Mouse (Mus musculus) brain, embryonic 14.5 days (tissue): ENCODE measurements around the gene Prom1.

Experiments
- CTCF ChIP-seq: fragments of 200-500 bp; IDR thresholded peaks from 2 replicates; pipeline ENCODE4 v1.5.1; 2012; ENCODE audit warnings: inconsistent platforms, mild to moderate bottlenecking, moderate library complexity, borderline replicate concordance; ENCODE audit not compliant: insufficient read depth, insufficient read length; ENCODE audit errors: extremely low read depth
- POLR2A ChIP-seq: fragments of 200-500 bp; IDR thresholded peaks from 2 replicates; pipeline ENCODE4 v1.6.1; 2012; ENCODE audit warnings: mild to moderate bottlenecking, inconsistent platforms, borderline replicate concordance; ENCODE audit not compliant: poor library complexity, insufficient read depth, insufficient read length, severe bottlenecking; ENCODE audit errors: extremely low read depth

- TF ChIP-seq POLR2A (no peak), CTCF (no peak)
Measured at GRCm38 (mm10) chr5:43986212-43986611, 115.6 kb downstream of the Prom1 start.
